Mouse (Mus musculus) c-Kit-positive CD71-negative TER-119-negative erythroid progenitor cells, embryonic 14.5 days (primary cell): Measurements from ENCODE around the gene Zhx3.

ENCODE experiments used
- DNase-seq: peaks from one replicate; pipeline ENCODE4 v3.0.0-alpha.2; 2013; ENCODE audit warnings: low read depth

The Zhx3 gene

DNA sequence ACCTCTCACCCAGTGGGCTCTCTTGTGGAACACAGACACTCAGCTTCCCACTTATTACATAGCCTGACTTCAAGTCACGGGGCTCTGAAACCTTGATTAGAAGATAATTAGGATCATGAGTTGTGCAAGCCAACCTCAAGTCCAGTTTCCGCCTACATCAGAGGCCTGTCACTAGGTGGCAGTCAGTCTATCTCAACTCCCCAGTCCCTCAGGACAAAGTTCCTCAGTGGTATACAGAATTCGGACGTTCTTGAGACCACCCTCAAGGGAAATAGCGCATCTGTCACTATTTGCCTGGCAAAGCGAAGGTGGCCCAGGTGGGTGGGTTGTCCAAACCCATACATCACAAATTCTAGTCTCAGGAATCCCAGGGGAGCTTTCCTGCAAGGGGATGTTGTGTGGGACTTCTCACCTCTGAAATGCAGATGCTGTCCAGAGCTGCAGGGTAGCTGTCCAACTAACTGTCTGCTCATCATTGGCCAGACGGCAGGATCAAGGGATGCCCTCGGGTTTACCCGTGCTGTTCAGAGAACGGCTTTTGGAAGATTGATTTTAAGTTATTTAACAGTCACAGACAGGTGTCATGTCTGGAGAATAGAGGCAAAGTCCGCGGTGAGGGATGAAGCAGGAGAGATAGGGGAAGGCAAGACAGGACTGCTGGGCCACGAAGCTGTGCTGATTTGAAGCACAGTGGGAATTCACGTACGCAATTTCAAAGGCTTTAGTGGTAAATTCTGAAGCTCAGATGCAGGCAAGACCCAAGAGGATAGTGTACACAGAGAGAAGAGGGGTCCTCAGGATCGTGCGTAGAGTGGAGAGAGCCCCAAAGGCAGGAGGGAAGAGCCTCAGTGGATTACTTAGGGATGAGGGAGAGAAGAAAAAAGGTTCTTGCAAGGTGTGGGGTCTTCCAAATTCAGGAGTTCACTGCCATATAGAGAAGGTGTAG lies 142.7 kb downstream of the Zhx3 start:
- DNase-seq, result no peak

DNA sequence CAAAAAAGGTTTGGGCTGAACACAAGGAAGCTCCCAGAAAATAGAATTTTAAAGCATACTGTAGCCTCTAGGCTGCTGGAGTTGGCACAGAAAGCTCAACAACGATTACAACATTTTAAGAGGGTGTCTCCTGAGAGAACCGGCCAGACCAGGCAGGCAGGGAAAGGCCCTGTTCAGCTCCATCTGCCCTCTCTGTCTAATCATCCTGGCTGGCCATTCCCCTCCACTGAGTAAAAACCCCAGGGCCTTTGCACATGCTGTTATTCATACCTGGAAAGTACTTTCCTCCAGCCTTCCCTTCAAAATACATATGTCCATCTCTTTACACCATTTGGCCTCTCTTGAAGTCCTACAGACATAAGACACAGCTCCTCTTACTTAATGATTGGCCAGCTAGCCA lies 143.4 kb downstream of the Zhx3 start:
- no peak for DNase-seq

DNA sequence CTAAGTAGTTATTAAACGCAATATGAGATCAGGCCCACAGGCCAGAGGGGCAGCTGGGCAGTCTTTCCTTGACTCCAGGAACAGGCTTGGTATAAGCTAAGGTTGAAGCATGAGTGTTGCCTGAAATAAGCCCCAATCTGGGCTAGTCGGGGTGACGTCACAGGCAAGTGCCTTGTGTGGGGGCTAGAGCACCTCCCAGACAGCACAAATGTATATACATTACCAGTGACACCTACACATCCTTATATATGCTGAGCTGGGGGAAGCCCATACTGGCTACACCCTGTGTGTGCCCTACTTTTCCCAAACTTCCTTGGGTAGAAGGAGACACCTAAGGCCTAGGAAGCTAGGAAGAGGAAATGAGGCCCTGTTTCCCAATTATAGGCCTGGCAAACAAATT lies 143.8 kb downstream of the Zhx3 start:
- DNase-seq, result no peak

DNA sequence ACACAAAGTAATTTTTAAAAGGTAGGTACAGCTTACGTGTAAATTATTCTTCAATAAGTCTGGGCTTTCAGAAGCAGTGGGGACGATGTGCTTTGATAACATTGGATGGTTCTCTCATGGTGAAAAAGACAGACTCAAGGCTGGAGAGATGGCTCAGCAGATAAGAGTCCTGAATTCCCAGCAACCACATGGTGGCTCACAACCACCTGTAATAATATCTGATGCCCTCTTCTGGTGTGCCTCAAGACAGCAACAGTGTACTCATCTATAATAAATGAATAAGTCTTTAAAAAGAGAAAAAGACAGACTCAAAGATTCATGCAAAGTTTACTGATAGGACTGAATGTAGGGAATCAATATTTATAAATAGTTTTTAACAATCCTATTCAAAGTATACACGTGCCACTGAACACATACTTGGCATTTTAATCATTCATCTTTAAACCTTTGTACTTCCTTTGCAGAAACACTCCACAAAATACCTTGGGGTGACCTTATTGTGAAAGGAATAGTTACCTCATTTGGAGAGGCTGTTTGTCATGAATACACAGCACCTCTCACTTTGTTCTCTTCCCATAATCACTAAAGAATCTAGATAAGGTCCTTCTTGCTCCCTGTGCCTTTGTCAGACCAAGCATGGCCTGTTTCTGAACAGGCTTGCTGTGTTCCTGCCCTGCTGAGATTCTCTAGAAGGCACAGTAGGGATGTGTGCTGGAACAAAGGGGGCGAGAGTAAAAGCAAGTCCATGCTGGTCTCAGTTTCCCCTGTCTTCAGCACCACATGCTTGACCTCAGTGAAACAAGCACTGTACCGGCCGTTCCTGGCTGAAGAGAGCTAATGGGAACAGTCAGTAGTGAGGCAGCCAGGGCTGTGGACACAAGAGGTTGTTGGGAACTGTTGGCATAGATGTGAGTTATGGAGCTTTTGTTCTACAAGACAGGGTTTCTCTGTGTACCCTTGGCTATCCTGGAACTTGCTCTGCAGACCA lies 146.6 kb downstream of the Zhx3 start:
- DNase-seq, result no peak

DNA sequence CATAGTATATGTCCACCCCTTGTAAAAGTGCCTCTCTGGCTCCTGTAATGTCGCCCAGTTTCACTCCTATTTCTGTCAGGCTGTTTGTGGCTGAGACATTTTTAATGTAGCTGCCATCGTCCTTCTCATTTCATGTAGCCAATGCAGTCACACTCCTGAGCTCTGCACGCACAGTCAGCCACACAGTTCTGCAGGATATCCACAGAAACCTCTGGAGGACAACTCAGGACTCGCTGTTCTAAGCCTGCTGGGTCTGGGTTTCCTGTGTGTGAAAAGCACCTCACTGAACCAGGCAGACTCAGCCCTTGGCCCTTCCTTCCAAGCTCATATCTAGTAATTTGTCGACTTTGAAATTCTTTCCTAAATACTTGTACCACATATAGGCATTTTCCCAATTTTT lies 148.3 kb downstream of the Zhx3 start:
- no peak for DNase-seq

DNA sequence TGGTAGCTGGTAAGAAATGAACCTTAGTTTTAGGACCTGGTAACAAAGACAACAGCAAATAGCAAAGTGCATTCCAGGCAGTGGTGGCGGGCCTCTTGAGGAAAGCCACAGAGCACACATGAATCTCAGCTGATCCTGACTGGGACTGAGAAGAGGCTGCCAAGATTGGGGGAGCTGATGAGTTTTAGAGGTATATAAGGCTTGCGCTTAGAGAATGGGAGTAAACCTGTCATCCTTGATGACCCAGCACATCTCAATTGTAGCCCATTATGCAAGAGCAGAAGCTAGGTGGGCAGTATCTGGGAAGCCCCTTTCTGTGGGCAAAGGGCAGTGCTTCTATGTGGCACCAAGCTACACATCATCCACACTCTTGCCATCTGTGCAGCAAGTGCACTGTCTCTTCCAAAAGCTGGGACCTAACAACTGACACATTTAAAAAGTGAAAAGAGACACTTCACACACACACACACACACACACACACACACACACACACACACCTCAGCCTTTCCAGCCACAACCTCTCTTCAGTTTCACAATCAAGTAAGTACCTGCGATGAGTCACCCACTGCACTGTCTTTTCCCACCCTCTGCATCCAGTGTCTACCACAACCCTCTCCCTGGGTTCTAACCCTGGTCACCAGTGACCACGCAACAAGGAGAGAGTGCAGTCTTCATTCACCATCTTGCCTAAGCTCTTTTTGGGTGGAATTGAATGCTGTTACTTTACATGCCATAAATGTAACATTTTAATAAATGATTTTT lies 149.0 kb downstream of the Zhx3 start:
- no peak for DNase-seq

DNA sequence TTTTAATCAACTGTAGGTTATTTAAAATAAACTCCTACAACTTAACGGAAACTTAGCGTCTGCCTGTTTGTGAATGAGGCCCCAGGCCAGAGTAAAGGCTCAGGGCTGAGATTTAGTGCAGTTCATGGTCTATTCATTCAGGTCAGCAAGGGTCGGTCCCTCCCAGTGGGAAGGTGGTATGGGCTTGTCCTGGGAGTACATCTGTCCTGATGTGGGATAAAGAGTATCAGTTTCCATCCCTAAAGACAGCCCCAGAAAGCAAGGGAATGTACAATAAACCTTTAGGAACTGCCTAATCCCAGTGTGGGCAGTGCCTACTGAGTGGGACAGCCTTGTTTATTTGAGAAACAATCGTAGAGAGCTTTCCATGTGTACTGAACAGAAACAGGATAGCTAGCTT lies 150.1 kb downstream of the Zhx3 start:
- DNase-seq, result no peak

DNA sequence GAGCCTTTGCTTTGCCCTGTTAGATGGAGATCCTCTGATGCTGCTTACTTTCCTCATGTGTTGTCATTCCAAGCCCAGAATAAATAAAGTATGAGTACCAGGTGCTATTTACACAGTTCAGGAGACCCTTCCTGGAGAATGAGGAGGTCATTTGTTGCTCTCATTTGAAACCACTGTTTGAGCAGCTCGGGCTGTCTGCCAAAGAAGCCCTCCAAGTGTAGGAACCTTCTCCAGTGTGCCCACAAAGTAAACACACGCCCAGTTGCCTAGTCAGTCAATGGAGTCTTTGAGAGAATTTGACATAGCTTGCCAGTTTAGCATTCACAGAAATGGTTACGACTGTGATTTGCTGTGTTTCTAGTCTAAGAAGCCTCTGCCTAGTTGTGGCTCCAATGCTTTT lies 154.0 kb downstream of the Zhx3 start:
- no peak for DNase-seq

DNA sequence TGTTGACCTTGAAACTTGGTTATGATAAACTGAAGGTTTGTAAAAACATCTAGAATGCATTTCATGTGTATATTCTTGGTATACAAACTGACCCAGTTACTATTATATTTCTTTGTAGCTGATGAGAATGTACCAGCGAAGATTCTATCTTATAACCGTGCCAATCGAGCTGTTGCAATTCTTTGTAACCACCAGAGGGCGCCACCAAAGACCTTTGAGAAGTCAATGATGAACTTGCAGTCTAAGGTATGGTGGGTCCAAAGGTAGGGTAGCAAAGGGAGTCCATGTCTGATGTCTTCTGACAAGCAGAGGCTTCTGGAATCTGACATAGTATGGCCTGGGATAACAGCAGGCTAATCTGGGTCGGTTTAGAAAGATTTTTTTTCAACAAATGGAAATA lies 155.5 kb downstream of the Zhx3 start:
- no peak for DNase-seq

DNA sequence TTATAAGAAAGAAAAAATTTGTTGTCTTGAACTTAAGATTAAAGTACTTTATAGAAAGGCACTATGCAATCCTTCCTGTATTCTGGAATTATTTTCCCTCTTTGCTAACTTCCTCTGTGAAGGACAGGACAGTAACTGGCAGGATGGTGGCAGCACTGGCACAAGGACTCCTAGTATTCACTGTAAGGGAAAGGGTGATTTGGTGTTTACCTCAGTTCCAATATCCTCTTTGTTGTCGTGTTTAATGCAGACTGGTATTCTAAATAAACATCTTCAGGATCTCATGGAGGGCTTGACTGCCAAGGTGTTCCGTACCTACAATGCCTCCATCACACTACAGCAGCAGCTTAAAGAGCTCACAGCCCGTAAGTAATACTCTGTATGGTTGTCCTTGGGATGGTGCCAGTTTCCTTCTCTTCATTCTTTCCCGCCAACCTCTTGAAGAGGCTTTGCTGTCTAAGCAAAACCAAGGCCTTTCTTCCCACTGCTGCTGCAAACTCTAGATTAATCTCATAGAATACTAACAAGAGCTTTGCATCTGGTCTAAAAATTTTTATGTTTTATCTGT lies 157.3 kb downstream of the Zhx3 start:
- DNase-seq, result no peak

DNA sequence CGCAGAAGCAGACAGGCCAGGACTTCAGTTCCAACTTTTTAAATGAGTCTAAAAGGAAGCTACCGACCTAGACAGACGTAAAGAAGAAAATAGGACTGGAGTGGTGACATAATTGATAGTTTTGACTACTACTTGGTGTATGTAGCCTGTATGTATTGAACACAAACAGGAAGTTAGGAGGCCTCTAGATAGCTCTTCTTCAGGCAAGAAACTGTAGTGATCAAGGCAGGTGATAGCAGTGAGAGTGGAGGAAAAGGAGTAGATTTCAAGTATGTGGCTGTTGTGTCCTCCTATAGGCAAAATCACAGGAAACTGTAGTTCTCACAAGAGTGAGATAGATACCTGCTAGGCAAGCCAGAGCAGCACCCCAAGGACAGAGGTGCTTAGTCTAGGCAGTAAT lies 165.1 kb downstream of the Zhx3 start:
- DNase-seq, result no peak

DNA sequence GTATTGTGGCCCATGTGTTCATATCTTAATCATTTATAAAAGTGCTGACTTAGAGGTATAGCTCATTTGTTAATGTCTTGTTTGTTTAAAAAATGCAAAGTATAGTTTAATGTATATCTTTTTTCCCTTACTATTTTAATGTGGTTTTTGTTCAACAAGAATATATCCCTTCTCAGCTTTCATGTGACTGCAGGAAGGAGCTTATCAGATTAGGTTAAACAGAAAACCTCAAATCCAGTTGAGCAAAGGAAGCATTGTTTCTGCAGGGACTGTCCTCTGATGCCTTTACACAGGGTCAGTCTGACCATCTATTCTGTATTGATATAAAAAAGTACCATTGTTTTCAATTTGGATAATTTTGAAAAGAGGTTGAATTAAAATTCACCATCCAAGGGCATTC lies 170.0 kb downstream of the Zhx3 start:
- DNase-seq, result no peak

DNA sequence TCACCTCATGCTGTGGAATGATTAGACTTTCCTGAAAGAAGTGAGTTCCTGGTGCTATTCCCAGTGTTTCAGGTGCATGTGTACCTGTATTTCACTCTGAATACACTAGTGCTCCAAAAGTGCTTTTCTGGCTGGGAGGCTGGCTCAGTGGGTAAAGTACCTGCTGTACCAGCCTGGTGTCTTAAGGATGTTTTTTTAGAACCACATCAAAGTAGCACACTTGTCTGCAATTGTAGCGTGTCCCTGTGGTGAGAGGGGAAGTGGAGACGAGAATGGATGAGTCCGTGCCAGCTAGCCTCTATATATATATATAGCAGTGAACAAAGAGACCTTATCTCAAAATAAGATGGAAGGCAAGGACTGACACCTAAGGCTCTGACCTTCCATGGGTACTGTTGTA lies 171.2 kb downstream of the Zhx3 start:
- DNase-seq, result no peak

DNA sequence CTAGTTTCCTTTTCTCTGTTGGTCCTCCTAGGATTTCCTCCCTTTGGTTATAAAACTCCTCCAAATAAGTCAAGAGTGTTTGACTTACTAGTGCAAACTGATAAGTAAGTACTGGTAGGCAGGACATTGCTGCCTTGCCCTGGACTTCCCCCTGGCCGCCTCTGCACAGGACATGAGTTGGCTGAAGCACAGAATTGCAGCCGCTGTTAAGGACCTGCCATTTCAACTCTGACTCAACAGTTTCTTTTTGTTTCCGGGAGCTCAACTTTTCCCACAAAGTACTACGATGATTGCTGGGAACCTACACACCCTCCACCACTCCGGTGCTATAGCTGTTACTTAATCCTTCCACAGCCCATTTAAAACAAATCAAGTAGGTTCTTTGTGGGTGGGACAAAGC lies 172.5 kb downstream of the Zhx3 start:
- DNase-seq, result peak; percentile 13
